Mouse (Mus musculus): ENCODE data around the gene Tbca. TPM values are rescaled to one million over a fixed set of nuclear protein-coding genes. Genes with fewer than 3 reads are reported as not detected.
A peak's percentile ranks its signal among the peaks of the same experiment; 100 is the strongest.

The Tbca gene
- polyA plus RNA-seq, 1 experiment, result 341 TPM

- no peak for TF ChIP-seq CTCF (IDR thresholded peaks at IDR 0.05; ENCODE audit: low read depth, low read length)
- no peak for TF ChIP-seq POLR2A (IDR thresholded peaks at IDR 0.05; ENCODE audit: insufficient read depth, low read length)
- TF ChIP-seq EP300 (IDR thresholded peaks at IDR 0.05; ENCODE audit: insufficient read depth, low read depth, low read length), result no peak
- Histone ChIP-seq H3K4me1 (ENCODE audit: control insufficient read depth, insufficient read depth, low read length) (peaks cover 1% of the 10 kb centered on the region), H3K36me3 (ENCODE audit: control insufficient read depth, insufficient read depth, low read length, poor library complexity, severe bottlenecking) (no peaks in the 10 kb centered on the region), H3K27ac (ENCODE audit: insufficient read depth, low read length) (no peak overlapping the region), H3K9ac (ENCODE audit: low read depth, poor library complexity, severe bottlenecking) (no peak overlapping the region), H3K4me3 (ENCODE audit: low read depth, low read length) (no peak overlapping the region), H3K9me3 (replicated peaks; ENCODE audit: control insufficient read depth, insufficient read depth, low read length, poor library complexity, severe bottlenecking) (no peaks in the 10 kb centered on the region), H3K27me3 (ENCODE audit: control insufficient read depth, insufficient read depth, low read length, poor library complexity, severe bottlenecking) (no peaks in the 10 kb centered on the region)
Observed at GRCm38 (mm10) chr13:94794689-94795088, 6.0 kb downstream of the Tbca start.

- Histone ChIP-seq H3K4me1 (ENCODE audit: control insufficient read depth, insufficient read depth, low read length) (peaks cover 1% of the 10 kb centered on the region), H3K27me3 (ENCODE audit: control insufficient read depth, insufficient read depth, low read length, poor library complexity, severe bottlenecking) (no peaks in the 10 kb centered on the region), H3K27ac (ENCODE audit: insufficient read depth, low read length) (no peak overlapping the region), H3K36me3 (ENCODE audit: control insufficient read depth, insufficient read depth, low read length, poor library complexity, severe bottlenecking) (no peaks in the 10 kb centered on the region), H3K4me3 (ENCODE audit: low read depth, low read length) (no peak overlapping the region), H3K9me3 (replicated peaks; ENCODE audit: control insufficient read depth, insufficient read depth, low read length, poor library complexity, severe bottlenecking) (no peaks in the 10 kb centered on the region), H3K9ac (ENCODE audit: low read depth, poor library complexity, severe bottlenecking) (no peak overlapping the region)
- TF ChIP-seq EP300 (IDR thresholded peaks at IDR 0.05; ENCODE audit: insufficient read depth, low read depth, low read length) (no peak), CTCF (IDR thresholded peaks at IDR 0.05; ENCODE audit: low read depth, low read length) (no peak), POLR2A (IDR thresholded peaks at IDR 0.05; ENCODE audit: insufficient read depth, low read length) (no peak)
Observed at GRCm38 (mm10) chr13:94803480-94804057, 14.9 kb downstream of the Tbca start.

GRCm38 (mm10) chr13:94806315-94807179, 17.8 kb downstream of the Tbca start:
- Histone ChIP-seq H3K4me3 (ENCODE audit: low read depth, low read length) (no peak overlapping the region), H3K9ac (ENCODE audit: low read depth, poor library complexity, severe bottlenecking) (no peak overlapping the region), H3K27me3 (ENCODE audit: control insufficient read depth, insufficient read depth, low read length, poor library complexity, severe bottlenecking) (no peaks in the 10 kb centered on the region), H3K27ac (ENCODE audit: insufficient read depth, low read length) (no peak overlapping the region), H3K4me1 (ENCODE audit: control insufficient read depth, insufficient read depth, low read length) (no peaks in the 10 kb centered on the region), H3K9me3 (replicated peaks; ENCODE audit: control insufficient read depth, insufficient read depth, low read length, poor library complexity, severe bottlenecking) (no peaks in the 10 kb centered on the region), H3K36me3 (ENCODE audit: control insufficient read depth, insufficient read depth, low read length, poor library complexity, severe bottlenecking) (no peaks in the 10 kb centered on the region)
- TF ChIP-seq CTCF (IDR thresholded peaks at IDR 0.05; ENCODE audit: low read depth, low read length) (no peak), EP300 (IDR thresholded peaks at IDR 0.05; ENCODE audit: insufficient read depth, low read depth, low read length) (no peak), POLR2A (IDR thresholded peaks at IDR 0.05; ENCODE audit: insufficient read depth, low read length) (no peak)

- Histone ChIP-seq H3K9ac (ENCODE audit: low read depth, poor library complexity, severe bottlenecking) (no peak overlapping the region), H3K27ac (ENCODE audit: insufficient read depth, low read length) (no peak overlapping the region), H3K36me3 (ENCODE audit: control insufficient read depth, insufficient read depth, low read length, poor library complexity, severe bottlenecking) (no peaks in the 10 kb centered on the region), H3K27me3 (ENCODE audit: control insufficient read depth, insufficient read depth, low read length, poor library complexity, severe bottlenecking) (no peaks in the 10 kb centered on the region), H3K4me1 (ENCODE audit: control insufficient read depth, insufficient read depth, low read length) (no peaks in the 10 kb centered on the region), H3K9me3 (replicated peaks; ENCODE audit: control insufficient read depth, insufficient read depth, low read length, poor library complexity, severe bottlenecking) (no peaks in the 10 kb centered on the region), H3K4me3 (ENCODE audit: low read depth, low read length) (no peak overlapping the region)
- TF ChIP-seq CTCF (IDR thresholded peaks at IDR 0.05; ENCODE audit: low read depth, low read length) (no peak), POLR2A (IDR thresholded peaks at IDR 0.05; ENCODE audit: insufficient read depth, low read length) (no peak), EP300 (IDR thresholded peaks at IDR 0.05; ENCODE audit: insufficient read depth, low read depth, low read length) (no peak)
Observed at GRCm38 (mm10) chr13:94808596-94808995, 19.9 kb downstream of the Tbca start.

- H3K36me3 ChIP-seq (ENCODE audit: control insufficient read depth, insufficient read depth, low read length, poor library complexity, severe bottlenecking), result no peaks in the 10 kb centered on the region
- no peak overlapping the region for H3K9ac ChIP-seq (ENCODE audit: low read depth, poor library complexity, severe bottlenecking)
- TF ChIP-seq CTCF (IDR thresholded peaks at IDR 0.05; ENCODE audit: low read depth, low read length) (peak; percentile 20), POLR2A (IDR thresholded peaks at IDR 0.05; ENCODE audit: insufficient read depth, low read length) (no peak)
- no peak overlapping the region for H3K4me3 ChIP-seq (ENCODE audit: low read depth, low read length)
- no peaks in the 10 kb centered on the region for H3K27me3 ChIP-seq (ENCODE audit: control insufficient read depth, insufficient read depth, low read length, poor library complexity, severe bottlenecking)
- H3K4me1 ChIP-seq (ENCODE audit: control insufficient read depth, insufficient read depth, low read length), result no peaks in the 10 kb centered on the region
- no peaks in the 10 kb centered on the region for H3K9me3 ChIP-seq (replicated peaks; ENCODE audit: control insufficient read depth, insufficient read depth, low read length, poor library complexity, severe bottlenecking)
- H3K27ac ChIP-seq (ENCODE audit: insufficient read depth, low read length), result no peak overlapping the region
Observed at GRCm38 (mm10) chr13:94809724-94810123, 21.0 kb downstream of the Tbca start.

- Histone ChIP-seq H3K9ac (ENCODE audit: low read depth, poor library complexity, severe bottlenecking) (no peak overlapping the region), H3K9me3 (replicated peaks; ENCODE audit: control insufficient read depth, insufficient read depth, low read length, poor library complexity, severe bottlenecking) (no peaks in the 10 kb centered on the region), H3K4me1 (ENCODE audit: control insufficient read depth, insufficient read depth, low read length) (no peaks in the 10 kb centered on the region), H3K27ac (ENCODE audit: insufficient read depth, low read length) (no peak overlapping the region), H3K4me3 (ENCODE audit: low read depth, low read length) (no peak overlapping the region), H3K36me3 (ENCODE audit: control insufficient read depth, insufficient read depth, low read length, poor library complexity, severe bottlenecking) (no peaks in the 10 kb centered on the region), H3K27me3 (ENCODE audit: control insufficient read depth, insufficient read depth, low read length, poor library complexity, severe bottlenecking) (no peaks in the 10 kb centered on the region)
- no peak for TF ChIP-seq EP300 (IDR thresholded peaks at IDR 0.05; ENCODE audit: insufficient read depth, low read depth, low read length)
Observed at GRCm38 (mm10) chr13:94811451-94811850, 22.7 kb downstream of the Tbca start.
